Mouse (Mus musculus) hindbrain, embryonic 11.5 days (tissue): Measurements from ENCODE around the gene Taf8. TPM values are rescaled to one million over a fixed set of nuclear protein-coding genes. Genes with fewer than 3 reads are reported as not detected.

Source experiments
- ATAC-seq: fragments of 200-750 bp; cut with Nextera tagmentation; 2 replicates; pipeline ENCODE4 v1.8.0; 2017; ENCODE audit warnings: mild to moderate bottlenecking, moderate TSS enrichment, moderate library complexity; ENCODE audit not compliant: low FRiP score
- DNase-seq: peaks from one replicate; pipeline ENCODE4 v3.0.0-alpha.2; 2015; ENCODE audit warnings: low spot score
- H3K27ac ChIP-seq: fragments of 300-500 bp; sonication (generic); 2 replicates; pipeline ENCODE4 v1.5.1; 2014; ENCODE audit warnings: mild to moderate bottlenecking, low read depth, low read length
- H3K27me3 ChIP-seq: fragments of 300-500 bp; sonication (generic); 2 replicates; pipeline ENCODE4 v1.6.1; 2014; ENCODE audit warnings: mild to moderate bottlenecking, low read length, moderate library complexity, mixed read lengths; ENCODE audit not compliant: control insufficient read depth, insufficient read depth
- H3K36me3 ChIP-seq: fragments of 300-500 bp; sonication (generic); 2 replicates; pipeline ENCODE4 v1.6.1; 2014; ENCODE audit warnings: mild to moderate bottlenecking, low read length, moderate library complexity, mixed read lengths; ENCODE audit not compliant: control insufficient read depth, insufficient read depth
- H3K4me1 ChIP-seq: fragments of 300-500 bp; sonication (generic); replicated peaks from 2 replicates; pipeline ENCODE4 v1.6.1; 2014; ENCODE audit warnings: low read length, mixed read lengths; ENCODE audit not compliant: control insufficient read depth, insufficient read depth
- H3K4me2 ChIP-seq: fragments of 300-500 bp; sonication (generic); replicated peaks from 2 replicates; pipeline ENCODE4 v1.6.1; 2014; ENCODE audit warnings: mild to moderate bottlenecking, low read depth, low read length
- H3K4me3 ChIP-seq: fragments of 300-500 bp; sonication (generic); 2 replicates; pipeline ENCODE4 v1.5.1; 2014; ENCODE audit warnings: low read depth, low read length
- H3K9ac ChIP-seq: fragments of 300-500 bp; sonication (generic); 2 replicates; pipeline ENCODE4 v1.6.1; 2014; ENCODE audit warnings: low read depth, low read length
- H3K9me3 ChIP-seq: fragments of 300-500 bp; sonication (generic); 2 replicates; pipeline ENCODE4 v1.6.1; 2016; ENCODE audit warnings: low read length; ENCODE audit not compliant: control insufficient read depth
- WGBS: fragments of 180-500 bp; shearing (Covaris S2); extraction: QIAGEN DNeasy Blood & Tissue Kit; methylation state at CpG from one replicate; pipeline ENCODE4 v1.1.7; 2014; 5-methylcytosine and 5-hydroxymethylcytosine counted together
- polyA plus RNA-seq: library from polyadenylated mRNA; unstranded; fragments of >200 nt; fragmentation: Nextera tagmentation; extraction: Ambion mirVana; gene quantifications from 2 replicates; pipeline ENCODE4 v1.2.1, GENCODE M21; 2014

Gene Taf8
- polyA plus RNA-seq, 1 experiment from 2014 or later: 26.5 TPM

GRCm38 (mm10) chr17:47524991-47525390 lies 22.9 kb upstream of the Taf8 start:
- WGBS: 92% methylated on average over 6 of the region's 6 CpGs
- Histone ChIP-seq H3K36me3 (no peaks in the 10 kb centered on the region), H3K27ac (no peak overlapping the region), H3K27me3 (no peaks in the 10 kb centered on the region), H3K4me1 (peaks cover 16% of the 10 kb centered on the region), H3K9ac (no peak overlapping the region), H3K4me2 (no peak overlapping the region), H3K4me3 (no peak overlapping the region), H3K9me3 (no peaks in the 10 kb centered on the region)
- DNase-seq (no peak), ATAC-seq (no peak)

GRCm38 (mm10) chr17:47524055-47524454 lies 22.0 kb upstream of the Taf8 start:
- Histone ChIP-seq H3K4me1 (peaks cover 16% of the 10 kb centered on the region), H3K27ac (no peak overlapping the region), H3K9ac (no peak overlapping the region), H3K4me2 (no peak overlapping the region), H3K27me3 (no peaks in the 10 kb centered on the region), H3K4me3 (no peak overlapping the region), H3K36me3 (no peaks in the 10 kb centered on the region), H3K9me3 (no peaks in the 10 kb centered on the region)
- WGBS: 81% methylated on average over 8 of the region's 8 CpGs
- ATAC-seq (no peak), DNase-seq (no peak)

GRCm38 (mm10) chr17:47523211-47523682 lies 21.2 kb upstream of the Taf8 start:
- H3K4me1 ChIP-seq: peaks cover 16% of the 10 kb centered on the region
- H3K36me3 ChIP-seq: no peaks in the 10 kb centered on the region
- DNase-seq (no peak), ATAC-seq (no peak)
- no peak overlapping the region for H3K4me3 ChIP-seq
- H3K27ac ChIP-seq: 0 out of 2 replicates have a peak overlapping the region, but pooled peaks have one; percentile 11
- H3K9me3 ChIP-seq: no peaks in the 10 kb centered on the region
- H3K9ac ChIP-seq: 0 out of 2 replicates have a peak overlapping the region, but pooled peaks have one; percentile 8
- no peak overlapping the region for H3K4me2 ChIP-seq
- no peaks in the 10 kb centered on the region for H3K27me3 ChIP-seq
- 68% methylated on average over 18 of the region's 18 CpGs for WGBS

- Histone ChIP-seq H3K36me3 (no peaks in the 10 kb centered on the region), H3K9ac (no peak overlapping the region; the same call in 1 of the 2 replicates), H3K9me3 (no peaks in the 10 kb centered on the region), H3K4me3 (no peak overlapping the region), H3K4me2 (no peak overlapping the region), H3K27me3 (no peaks in the 10 kb centered on the region), H3K27ac (peak overlapping the region; percentile 87; the same call in 1 of the 2 replicates), H3K4me1 (peaks cover 15% of the 10 kb centered on the region)
- no peak for DNase-seq
- no peak for ATAC-seq
- WGBS: 70% methylated on average over 4 of the region's 4 CpGs
These were observed 20.4 kb upstream of the Taf8 start for GRCm38 (mm10) chr17:47522536-47522935.

- ATAC-seq (peak; percentile 91), DNase-seq (peak; percentile 80)
- Histone ChIP-seq H3K9me3 (no peaks in the 10 kb centered on the region), H3K4me1 (peaks cover 12% of the 10 kb centered on the region), H3K4me3 (peak overlapping the region; percentile 17), H3K36me3 (no peaks in the 10 kb centered on the region), H3K4me2 (peak overlapping the region; percentile 15), H3K27ac (peak overlapping the region; percentile 87), H3K27me3 (no peaks in the 10 kb centered on the region), H3K9ac (peak overlapping the region; percentile 60)
- 3% methylated on average over 17 of the region's 17 CpGs for WGBS
These were observed 19.6 kb upstream of the Taf8 start for GRCm38 (mm10) chr17:47521551-47522258.

- Histone ChIP-seq H3K4me1 (peaks cover 12% of the 10 kb centered on the region), H3K27ac (no peak overlapping the region), H3K9ac (no peak overlapping the region), H3K9me3 (no peaks in the 10 kb centered on the region), H3K4me2 (no peak overlapping the region), H3K4me3 (no peak overlapping the region), H3K36me3 (no peaks in the 10 kb centered on the region), H3K27me3 (no peaks in the 10 kb centered on the region)
- 35% methylated on average over 8 of the region's 8 CpGs for WGBS
- peak; percentile 21 for DNase-seq
- ATAC-seq: no peak
These were observed 16.1 kb upstream of the Taf8 start for GRCm38 (mm10) chr17:47518205-47518604.

GRCm38 (mm10) chr17:47516232-47516631 lies 14.1 kb upstream of the Taf8 start:
- Histone ChIP-seq H3K4me2 (no peak overlapping the region), H3K27me3 (no peaks in the 10 kb centered on the region), H3K4me1 (peaks cover 1% of the 10 kb centered on the region; the same call in 1 of the 2 replicates), H3K27ac (no peak overlapping the region), H3K9ac (no peak overlapping the region), H3K36me3 (no peaks in the 10 kb centered on the region), H3K9me3 (no peaks in the 10 kb centered on the region), H3K4me3 (no peak overlapping the region)
- DNase-seq (no peak), ATAC-seq (no peak)
- WGBS: 93% methylated on average over 3 of the region's 3 CpGs

- no peak overlapping the region for H3K9ac ChIP-seq
- H3K9me3 ChIP-seq: no peaks in the 10 kb centered on the region
- H3K27ac ChIP-seq: no peak overlapping the region
- no peak for DNase-seq
- no peaks in the 10 kb centered on the region for H3K36me3 ChIP-seq
- ATAC-seq: no peak
- H3K4me2 ChIP-seq: no peak overlapping the region
- no peak overlapping the region for H3K4me3 ChIP-seq
- no peaks in the 10 kb centered on the region for H3K27me3 ChIP-seq
- H3K4me1 ChIP-seq: no peaks in the 10 kb centered on the region
- WGBS: 81% methylated on average over 7 of the region's 7 CpGs
These were observed 13.2 kb upstream of the Taf8 start for GRCm38 (mm10) chr17:47515180-47515844.
